Mouse (Mus musculus): ENCODE results near the gene Zyx. TPM values are rescaled to one million over a fixed set of nuclear protein-coding genes. Genes with fewer than 3 reads are reported as not detected.

The Zyx gene
- polyA plus RNA-seq, 1 experiment from 2014 or later = 213 TPM

- H3K27ac ChIP-seq (ENCODE audit: poor library complexity, severe bottlenecking) = no peak overlapping the region
- no peak overlapping the region for H3K4me2 ChIP-seq
- H3K36me3 ChIP-seq = no peaks in the 10 kb centered on the region
- H3K27me3 ChIP-seq (replicated peaks) = no peaks in the 10 kb centered on the region
- peaks cover 39% of the 10 kb centered on the region for H3K4me1 ChIP-seq (replicated peaks)
- no peak overlapping the region for H3K4me3 ChIP-seq
- no peak overlapping the region for H3K9ac ChIP-seq
- 52% methylated on average over 3 of the region's 3 CpGs for whole genome bisulfite sequencing
- no peak for ATAC-seq (ENCODE audit: insufficient number of reproducible peaks, low FRiP score)
- no peaks in the 10 kb centered on the region for H3K9me3 ChIP-seq (replicated peaks)
Measured at GRCm38 (mm10) chr6:42379551-42379950, 30.1 kb downstream of the Zyx start.

- no peaks in the 10 kb centered on the region for H3K9me3 ChIP-seq (replicated peaks)
- H3K4me3 ChIP-seq = no peak overlapping the region
- 15% methylated on average over 8 of the region's 8 CpGs for WGBS
- H3K9ac ChIP-seq = no peak overlapping the region; the same call in 1 of the 2 replicates
- peak overlapping the region; percentile 47; the same call in 1 of the 2 replicates for H3K27ac ChIP-seq (ENCODE audit: poor library complexity, severe bottlenecking)
- H3K4me1 ChIP-seq (replicated peaks) = peaks cover 30% of the 10 kb centered on the region
- no peaks in the 10 kb centered on the region for H3K36me3 ChIP-seq
- no peaks in the 10 kb centered on the region for H3K27me3 ChIP-seq (replicated peaks)
- H3K4me2 ChIP-seq = no peak overlapping the region
- ATAC-seq (ENCODE audit: insufficient number of reproducible peaks, low FRiP score) = no peak
Measured at GRCm38 (mm10) chr6:42380416-42381144, 31.1 kb downstream of the Zyx start.

- Histone ChIP-seq H3K27ac (ENCODE audit: poor library complexity, severe bottlenecking) (peak overlapping the region; percentile 67; the same call in 1 of the 2 replicates), H3K9ac (0 out of 2 replicates have a peak overlapping the region, but pooled peaks have one; percentile 18), H3K27me3 (replicated peaks) (no peaks in the 10 kb centered on the region), H3K4me3 (no peak overlapping the region), H3K4me1 (replicated peaks) (peaks cover 23% of the 10 kb centered on the region), H3K4me2 (no peak overlapping the region), H3K36me3 (no peaks in the 10 kb centered on the region), H3K9me3 (replicated peaks) (no peaks in the 10 kb centered on the region)
- 45% methylated on average over 2 of the region's 2 CpGs for WGBS
- no peak for ATAC-seq (ENCODE audit: insufficient number of reproducible peaks, low FRiP score)
Measured at GRCm38 (mm10) chr6:42381221-42381620, 31.8 kb downstream of the Zyx start.

- 42% methylated on average over 9 of the region's 9 CpGs for WGBS
- Histone ChIP-seq H3K4me2 (0 out of 2 replicates have a peak overlapping the region, but pooled peaks have one; percentile 16), H3K4me3 (no peak overlapping the region), H3K9ac (peak overlapping the region; percentile 21; the same call in 1 of the 2 replicates), H3K9me3 (replicated peaks) (no peaks in the 10 kb centered on the region), H3K36me3 (no peaks in the 10 kb centered on the region), H3K27me3 (replicated peaks) (no peaks in the 10 kb centered on the region), H3K27ac (ENCODE audit: poor library complexity, severe bottlenecking) (peak overlapping the region; percentile 67), H3K4me1 (replicated peaks) (peaks cover 16% of the 10 kb centered on the region)
- peak; percentile 64 for ATAC-seq (ENCODE audit: insufficient number of reproducible peaks, low FRiP score)
Measured at GRCm38 (mm10) chr6:42381916-42382381, 32.5 kb downstream of the Zyx start.

- Histone ChIP-seq H3K9ac (no peak overlapping the region), H3K36me3 (no peaks in the 10 kb centered on the region), H3K9me3 (replicated peaks) (no peaks in the 10 kb centered on the region), H3K4me2 (no peak overlapping the region), H3K4me1 (replicated peaks) (peaks cover 16% of the 10 kb centered on the region), H3K27ac (ENCODE audit: poor library complexity, severe bottlenecking) (no peak overlapping the region), H3K4me3 (no peak overlapping the region), H3K27me3 (replicated peaks) (no peaks in the 10 kb centered on the region)
- WGBS = 84% methylated on average over 5 of the region's 5 CpGs
- ATAC-seq (ENCODE audit: insufficient number of reproducible peaks, low FRiP score) = no peak
Measured at GRCm38 (mm10) chr6:42383360-42383759, 33.9 kb downstream of the Zyx start.

GRCm38 (mm10) chr6:42385635-42386034 lies 36.2 kb downstream of the Zyx start:
- H3K4me1 ChIP-seq (replicated peaks) = peaks cover 22% of the 10 kb centered on the region
- WGBS = 59% methylated on average over 4 of the region's 4 CpGs
- no peak overlapping the region for H3K4me3 ChIP-seq
- no peak overlapping the region for H3K27ac ChIP-seq (ENCODE audit: poor library complexity, severe bottlenecking)
- H3K9me3 ChIP-seq (replicated peaks) = no peaks in the 10 kb centered on the region
- no peak overlapping the region for H3K4me2 ChIP-seq
- H3K27me3 ChIP-seq (replicated peaks) = no peaks in the 10 kb centered on the region
- no peak overlapping the region for H3K9ac ChIP-seq
- no peak for ATAC-seq (ENCODE audit: insufficient number of reproducible peaks, low FRiP score)
- no peaks in the 10 kb centered on the region for H3K36me3 ChIP-seq

- Histone ChIP-seq H3K4me1 (replicated peaks) (peaks cover 21% of the 10 kb centered on the region; the same call in 1 of the 2 replicates), H3K27me3 (replicated peaks) (no peaks in the 10 kb centered on the region), H3K4me2 (no peak overlapping the region), H3K4me3 (no peak overlapping the region), H3K36me3 (no peaks in the 10 kb centered on the region), H3K9ac (no peak overlapping the region), H3K9me3 (replicated peaks) (no peaks in the 10 kb centered on the region), H3K27ac (ENCODE audit: poor library complexity, severe bottlenecking) (peak overlapping the region; percentile 51; the same call in 1 of the 2 replicates)
- ATAC-seq (ENCODE audit: insufficient number of reproducible peaks, low FRiP score) = peak; percentile 53; the same call in 1 of the 2 replicates
- WGBS = 26% methylated on average over 2 of the region's 2 CpGs
Measured at GRCm38 (mm10) chr6:42391796-42392330, 42.4 kb downstream of the Zyx start.

GRCm38 (mm10) chr6:42395960-42396809 lies 46.8 kb downstream of the Zyx start:
- H3K4me1 ChIP-seq (replicated peaks) = peaks cover 16% of the 10 kb centered on the region; the same call in 1 of the 2 replicates
- no peak overlapping the region for H3K4me3 ChIP-seq
- WGBS = 53% methylated on average over 9 of the region's 9 CpGs
- no peaks in the 10 kb centered on the region for H3K36me3 ChIP-seq
- H3K4me2 ChIP-seq = no peak overlapping the region
- H3K9me3 ChIP-seq (replicated peaks) = no peaks in the 10 kb centered on the region
- peak; percentile 67 for ATAC-seq (ENCODE audit: insufficient number of reproducible peaks, low FRiP score)
- H3K27me3 ChIP-seq (replicated peaks) = 0 out of 2 replicates have a peak, but pooled peaks cover 3% of the 10 kb centered on the region
- H3K27ac ChIP-seq (ENCODE audit: poor library complexity, severe bottlenecking) = no peak overlapping the region
- no peak overlapping the region for H3K9ac ChIP-seq

GRCm38 (mm10) chr6:42397041-42397657 lies 47.7 kb downstream of the Zyx start:
- Histone ChIP-seq H3K27ac (ENCODE audit: poor library complexity, severe bottlenecking) (no peak overlapping the region), H3K9ac (no peak overlapping the region), H3K27me3 (replicated peaks) (0 out of 2 replicates have a peak, but pooled peaks cover 3% of the 10 kb centered on the region), H3K4me3 (no peak overlapping the region), H3K9me3 (replicated peaks) (no peaks in the 10 kb centered on the region), H3K4me2 (no peak overlapping the region), H3K4me1 (replicated peaks) (peaks cover 9% of the 10 kb centered on the region; the same call in 1 of the 2 replicates), H3K36me3 (no peaks in the 10 kb centered on the region)
- 52% methylated on average over 3 of the region's 3 CpGs for WGBS
- no peak for ATAC-seq (ENCODE audit: insufficient number of reproducible peaks, low FRiP score)

- no peaks in the 10 kb centered on the region for H3K36me3 ChIP-seq
- 0 out of 2 replicates have a peak, but pooled peaks cover 3% of the 10 kb centered on the region for H3K27me3 ChIP-seq (replicated peaks)
- 72% methylated on average over 3 of the region's 3 CpGs for WGBS
- ATAC-seq (ENCODE audit: insufficient number of reproducible peaks, low FRiP score) = no peak
- 0 out of 2 replicates have a peak, but pooled peaks cover 8% of the 10 kb centered on the region for H3K4me1 ChIP-seq (replicated peaks)
- H3K9ac ChIP-seq = no peak overlapping the region
- no peak overlapping the region for H3K27ac ChIP-seq (ENCODE audit: poor library complexity, severe bottlenecking)
- no peaks in the 10 kb centered on the region for H3K9me3 ChIP-seq (replicated peaks)
- no peak overlapping the region for H3K4me2 ChIP-seq
- no peak overlapping the region for H3K4me3 ChIP-seq
Measured at GRCm38 (mm10) chr6:42398285-42398684, 48.9 kb downstream of the Zyx start.
